Mouse (Mus musculus): Measurements from ENCODE around the gene Zmym5. TPM values are rescaled to one million over a fixed set of nuclear protein-coding genes. Genes with fewer than 3 reads are reported as not detected.
"Not testable (repeated sequence)": the region's sequence is repeated elsewhere in the genome, so short reads cannot be mapped to it uniquely, and the experiment has no call there.

Zmym5 gene
- total and polyA plus RNA-seq, 2 experiments from 2014 or later = 17.2 to 32.3 TPM

GRCm38 (mm10) chr14:56778200-56778932 is 33.1 kb downstream of the Zmym5 start, which contains the start of gene Pspc1:
TSS of gene Pspc1 (minus strand) at chr14:56778316.
- Histone ChIP-seq H3K36me3 (ENCODE audit: insufficient read depth, low read length) (no peaks in the 10 kb centered on the region), H3K4me1 (ENCODE audit: insufficient read depth, low read length) (peaks cover 7% of the 10 kb centered on the region; the same call in 1 of the 2 replicates), H3K4me2 (ENCODE audit: low read depth, low read length, poor library complexity, severe bottlenecking) (peak within 1 kb of the TSS; percentile 74), H3K9me3 (ENCODE audit: low read length) (no peaks in the 10 kb centered on the region), H3K4me3 (ENCODE audit: low read depth, low read length) (peak within 1 kb of the TSS; percentile 99), H3K27me3 (ENCODE audit: insufficient read depth, low read length) (no peaks in the 10 kb centered on the region), H3K9ac (replicated peaks; ENCODE audit: low read length, poor library complexity, severe bottlenecking) (peak within 1 kb of the TSS; percentile 98), H3K27ac (ENCODE audit: low read depth, low read length) (peak within 1 kb of the TSS; percentile 98)
- DNase-seq (ENCODE audit: low spot score) (peak; percentile 99), ATAC-seq (ENCODE audit: low FRiP score) (peak; percentile 97)
- TF ChIP-seq CTCF (IDR thresholded peaks at IDR 0.05) = no peak
- WGBS = under 1% methylated on average over 36 of the region's 36 CpGs

GRCm38 (mm10) chr14:56777360-56778136 is 34.0 kb downstream of the Zmym5 start:
- no peaks in the 10 kb centered on the region for H3K9me3 ChIP-seq (ENCODE audit: low read length)
- peak overlapping the region; percentile 98 for H3K27ac ChIP-seq (ENCODE audit: low read depth, low read length)
- H3K36me3 ChIP-seq (ENCODE audit: insufficient read depth, low read length) = no peaks in the 10 kb centered on the region
- under 1% methylated on average over 71 of the region's 71 CpGs for WGBS
- H3K4me3 ChIP-seq (ENCODE audit: low read depth, low read length) = peak overlapping the region; percentile 99
- H3K27me3 ChIP-seq (ENCODE audit: insufficient read depth, low read length) = no peaks in the 10 kb centered on the region
- H3K4me1 ChIP-seq (ENCODE audit: insufficient read depth, low read length) = peaks cover 7% of the 10 kb centered on the region; the same call in 1 of the 2 replicates
- TF ChIP-seq CTCF (IDR thresholded peaks at IDR 0.05) = no peak
- H3K9ac ChIP-seq (replicated peaks; ENCODE audit: low read length, poor library complexity, severe bottlenecking) = peak overlapping the region; percentile 98
- ATAC-seq (ENCODE audit: low FRiP score) = peak; percentile 35
- peak; percentile 53 for DNase-seq (ENCODE audit: low spot score)
- H3K4me2 ChIP-seq (ENCODE audit: low read depth, low read length, poor library complexity, severe bottlenecking) = peak overlapping the region; percentile 74

GRCm38 (mm10) chr14:56776571-56777238 is 34.8 kb downstream of the Zmym5 start:
- Histone ChIP-seq H3K4me2 (ENCODE audit: low read depth, low read length, poor library complexity, severe bottlenecking) (peak overlapping the region; percentile 74), H3K27ac (ENCODE audit: low read depth, low read length) (peak overlapping the region; percentile 98), H3K9ac (replicated peaks; ENCODE audit: low read length, poor library complexity, severe bottlenecking) (peak overlapping the region; percentile 98), H3K9me3 (ENCODE audit: low read length) (no peaks in the 10 kb centered on the region), H3K4me3 (ENCODE audit: low read depth, low read length) (peak overlapping the region; percentile 99), H3K4me1 (ENCODE audit: insufficient read depth, low read length) (peaks cover 7% of the 10 kb centered on the region; the same call in 1 of the 2 replicates), H3K36me3 (ENCODE audit: insufficient read depth, low read length) (peaks cover 1% of the 10 kb centered on the region; the same call in 1 of the 2 replicates), H3K27me3 (ENCODE audit: insufficient read depth, low read length) (no peaks in the 10 kb centered on the region)
- no peak for TF ChIP-seq CTCF (IDR thresholded peaks at IDR 0.05)
- 25% methylated on average over 11 of the region's 11 CpGs for WGBS
- peak; percentile 5 for DNase-seq (ENCODE audit: low spot score)
- no peak for ATAC-seq (ENCODE audit: low FRiP score)

GRCm38 (mm10) chr14:56775416-56775815 is 36.1 kb downstream of the Zmym5 start:
- no peak for TF ChIP-seq CTCF (IDR thresholded peaks at IDR 0.05)
- Histone ChIP-seq H3K4me2 (ENCODE audit: low read depth, low read length, poor library complexity, severe bottlenecking) (peak overlapping the region; percentile 47), H3K4me3 (ENCODE audit: low read depth, low read length) (peak overlapping the region; percentile 99), H3K9ac (replicated peaks; ENCODE audit: low read length, poor library complexity, severe bottlenecking) (no peak overlapping the region), H3K9me3 (ENCODE audit: low read length) (no peaks in the 10 kb centered on the region), H3K36me3 (ENCODE audit: insufficient read depth, low read length) (peaks cover 3% of the 10 kb centered on the region; the same call in 1 of the 2 replicates), H3K27ac (ENCODE audit: low read depth, low read length) (no peak overlapping the region), H3K27me3 (ENCODE audit: insufficient read depth, low read length) (no peaks in the 10 kb centered on the region), H3K4me1 (ENCODE audit: insufficient read depth, low read length) (peaks cover 7% of the 10 kb centered on the region; the same call in 1 of the 2 replicates)
- no peak for ATAC-seq (ENCODE audit: low FRiP score)
- no peak for DNase-seq (ENCODE audit: low spot score)
- 82% methylated on average over 4 of the region's 4 CpGs for WGBS

- not testable (repeated sequence) for H3K9me3 ChIP-seq (ENCODE audit: low read length); H3K27me3 ChIP-seq (ENCODE audit: insufficient read depth, low read length)
Observed at GRCm38 (mm10) chr14:56766438-56766837, 45.1 kb downstream of the Zmym5 start.

GRCm38 (mm10) chr14:56765117-56765516 is 46.4 kb downstream of the Zmym5 start:
- H3K27me3 ChIP-seq (ENCODE audit: insufficient read depth, low read length); DNase-seq (ENCODE audit: low spot score): not testable (repeated sequence)
- peaks cover 19% of the 10 kb centered on the region; the same call in 1 of the 2 replicates for H3K36me3 ChIP-seq (ENCODE audit: insufficient read depth, low read length)

More at GRCm38 (mm10) chr14:56766438-56766837, 45.1 kb downstream of the Zmym5 start:
- H3K27ac ChIP-seq (ENCODE audit: low read depth, low read length); H3K4me1 ChIP-seq (ENCODE audit: insufficient read depth, low read length); H3K9ac ChIP-seq (replicated peaks; ENCODE audit: low read length, poor library complexity, severe bottlenecking); ATAC-seq (ENCODE audit: low FRiP score); H3K4me2 ChIP-seq (ENCODE audit: low read depth, low read length, poor library complexity, severe bottlenecking); DNase-seq (ENCODE audit: low spot score); H3K4me3 ChIP-seq (ENCODE audit: low read depth, low read length); H3K36me3 ChIP-seq (ENCODE audit: insufficient read depth, low read length): not testable (repeated sequence)
- WGBS = 96% methylated on average over 2 of the region's 2 CpGs

More at GRCm38 (mm10) chr14:56765117-56765516, 46.4 kb downstream of the Zmym5 start:
- WGBS = 90% methylated on average over 3 of the region's 3 CpGs
- H3K4me2 ChIP-seq (ENCODE audit: low read depth, low read length, poor library complexity, severe bottlenecking); ATAC-seq (ENCODE audit: low FRiP score); H3K27ac ChIP-seq (ENCODE audit: low read depth, low read length); H3K9ac ChIP-seq (replicated peaks; ENCODE audit: low read length, poor library complexity, severe bottlenecking); H3K4me1 ChIP-seq (ENCODE audit: insufficient read depth, low read length); H3K9me3 ChIP-seq (ENCODE audit: low read length); H3K4me3 ChIP-seq (ENCODE audit: low read depth, low read length): not testable (repeated sequence)
